In genomic region chr5:64643584-64643983, GRCm38 (mm10) we compare ENCODE assay signal across 29 mouse cellular contexts.
"Had no signal": no experiment of that assay in that cellular context is flagged by ENCODE, and none has a peak within 500 bp of the region (broad histone marks: within the 10 kb centered on the region; RNA-seq: fewer than 3 reads in every experiment).

No protein-coding gene starts in this region.

- ATAC-seq: liver, embryonic 12.5 days; liver, postnatal 0 days; lung, postnatal 0 days; midbrain, embryonic 13.5 days; midbrain, embryonic 15.5 days; midbrain, embryonic 16.5 days had no signal

- H3K36me3 ChIP-seq: limb, embryonic 10.5 days; limb, embryonic 12.5 days; limb, embryonic 13.5 days; limb, embryonic 15.5 days; liver, embryonic 12.5 days; liver, embryonic 13.5 days; liver, embryonic 15.5 days; lung, embryonic 15.5 days; midbrain, embryonic 12.5 days; midbrain, embryonic 13.5 days; midbrain, embryonic 15.5 days had no signal

- H3K9me3 ChIP-seq: limb, embryonic 10.5 days; limb, embryonic 15.5 days; liver, embryonic 13.5 days; liver, embryonic 15.5 days; lung, embryonic 15.5 days; midbrain, embryonic 15.5 days had no signal

- H3K9ac ChIP-seq: limb, embryonic 12.5 days; limb, embryonic 13.5 days; limb, embryonic 15.5 days; liver, embryonic 12.5 days; liver, embryonic 13.5 days; liver, embryonic 14.5 days; liver, embryonic 15.5 days; liver, postnatal 0 days; lung, embryonic 14.5 days; lung, embryonic 15.5 days; midbrain, embryonic 12.5 days; midbrain, embryonic 13.5 days; midbrain, embryonic 15.5 days had no signal

- H3K27me3 ChIP-seq: limb, embryonic 12.5 days; limb, embryonic 13.5 days; limb, embryonic 15.5 days; liver, embryonic 12.5 days; liver, embryonic 13.5 days; liver, embryonic 15.5 days; lung, embryonic 15.5 days; midbrain, embryonic 12.5 days; midbrain, embryonic 13.5 days; midbrain, embryonic 15.5 days had no signal

- DNase-seq: left cerebral cortex, postnatal 4 days; liver; liver, embryonic 13.5 days; liver, postnatal 0 days; lung, adult 18-20 months; lung, adult 2 months; lung, embryonic 14.5 days; lung, postnatal 10 days; lung, postnatal 14 days; lung, postnatal 36 days; lung, postnatal 4 days; midbrain, embryonic 14.5 days had no signal

- H3K4me3 ChIP-seq: limb, embryonic 10.5 days; limb, embryonic 12.5 days; limb, embryonic 13.5 days; limb, embryonic 15.5 days; liver, embryonic 12.5 days; liver, embryonic 13.5 days; liver, embryonic 15.5 days; lung, embryonic 15.5 days; megakaryocyte, embryonic 14.5 days; midbrain, embryonic 10.5 days; midbrain, embryonic 12.5 days; midbrain, embryonic 13.5 days; midbrain, embryonic 15.5 days; myocyte had no signal

- H3K27ac ChIP-seq: limb, embryonic 10.5 days; limb, embryonic 12.5 days; limb, embryonic 13.5 days; limb, embryonic 15.5 days; liver, embryonic 12.5 days; liver, embryonic 13.5 days; liver, embryonic 14.5 days; liver, embryonic 15.5 days; lung, embryonic 15.5 days; macrophage; midbrain, embryonic 12.5 days; midbrain, embryonic 13.5 days; midbrain, embryonic 15.5 days had no signal
